Mouse (Mus musculus): ENCODE measurements around the gene Abhd17b.
"Not testable (repeated sequence)": the region's sequence is repeated elsewhere in the genome, so short reads cannot be mapped to it uniquely, and the experiment has no call there.

Gene Abhd17b

GRCm38 (mm10) chr19:21653172-21653981, at the start of gene Abhd17b:
Abhd17b (plus strand) TSS chr19:21653185.
- peak; percentile 61 for DNase-seq

GRCm38 (mm10) chr19:21603836-21604235, 49.1 kb upstream of the Abhd17b start:
- no peak for DNase-seq

DNA sequence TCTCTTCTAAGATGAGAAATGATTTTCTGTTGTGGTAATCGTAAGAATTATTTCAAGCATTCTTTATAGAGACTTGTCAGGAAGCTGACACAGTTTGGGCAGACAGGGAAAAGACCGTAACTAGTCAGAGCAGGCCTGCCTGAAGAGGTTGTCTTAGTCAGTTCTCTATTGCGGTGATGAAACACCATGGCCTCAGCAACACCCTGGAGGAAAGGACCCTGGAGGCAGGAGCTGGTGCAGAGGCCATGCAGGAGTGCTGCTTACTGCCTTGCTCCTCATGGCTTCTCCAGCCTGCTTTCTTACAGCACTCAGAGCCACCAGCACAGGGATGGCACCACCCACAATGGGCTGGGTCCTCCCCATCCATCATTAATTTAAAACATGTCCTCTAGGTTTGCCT, 47.7 kb upstream of the Abhd17b start:
- DNase-seq, result no peak

DNA sequence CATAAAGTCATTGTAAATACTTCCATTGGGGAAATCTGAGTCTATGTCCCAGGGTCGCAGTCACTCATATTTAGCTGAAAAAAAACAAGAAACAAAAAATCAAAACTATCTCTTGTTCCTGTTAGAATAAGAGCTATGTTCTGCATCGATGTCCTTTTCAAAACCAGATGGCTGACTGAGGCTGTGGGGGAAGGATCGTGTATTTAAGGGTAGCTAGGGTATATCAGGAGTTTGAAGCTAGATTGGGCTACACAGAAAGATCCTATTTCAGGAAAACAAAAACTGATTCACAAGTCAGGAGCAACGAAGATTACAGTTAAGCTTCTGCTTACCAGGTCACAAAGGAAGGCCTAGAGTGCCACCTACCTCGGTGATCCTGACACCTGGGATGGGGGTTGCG, 42.7 kb upstream of the Abhd17b start:
- DNase-seq, result no peak

- no peak for DNase-seq
Measured at GRCm38 (mm10) chr19:21611297-21611696, 41.7 kb upstream of the Abhd17b start.

DNA sequence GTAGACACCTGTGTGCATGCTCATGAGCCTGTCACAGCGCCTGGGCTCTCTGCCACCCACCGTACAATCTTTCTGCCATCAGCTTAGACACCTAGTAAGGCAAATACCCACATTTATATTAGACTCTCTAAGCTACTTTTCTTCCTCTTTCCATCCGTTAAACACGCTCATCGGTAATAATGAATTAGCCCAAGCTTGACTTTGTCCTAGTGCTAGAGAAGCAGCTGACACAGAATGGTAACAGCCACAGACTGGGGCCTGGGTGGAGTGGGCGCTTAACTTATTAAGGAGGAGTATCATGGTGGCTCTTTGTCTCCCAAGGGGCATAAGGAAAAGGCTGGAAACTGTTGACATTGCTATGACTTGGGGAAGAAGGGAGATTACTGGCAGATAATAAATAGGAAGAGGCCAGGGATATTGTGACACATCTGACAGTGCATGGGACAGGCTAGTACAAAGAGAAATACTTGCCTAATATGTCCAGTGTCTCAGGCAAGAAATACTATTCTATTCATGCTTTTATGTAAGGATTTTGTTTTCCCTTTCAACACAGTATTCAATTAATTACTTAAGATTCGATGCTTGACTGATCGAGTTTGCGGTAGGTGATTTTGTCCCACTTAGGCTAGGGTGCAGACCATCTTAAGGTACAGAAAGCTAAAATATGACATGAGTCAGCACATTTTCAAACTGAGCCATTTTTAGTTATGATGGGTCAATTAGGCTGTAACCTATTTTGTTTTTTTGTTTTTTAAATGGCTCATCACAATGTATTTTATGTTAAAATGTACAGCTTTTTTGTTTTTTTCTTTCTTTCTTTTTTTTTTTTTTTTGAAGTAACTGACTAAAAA, 41.0 kb upstream of the Abhd17b start:
- DNase-seq, result no peak

DNA sequence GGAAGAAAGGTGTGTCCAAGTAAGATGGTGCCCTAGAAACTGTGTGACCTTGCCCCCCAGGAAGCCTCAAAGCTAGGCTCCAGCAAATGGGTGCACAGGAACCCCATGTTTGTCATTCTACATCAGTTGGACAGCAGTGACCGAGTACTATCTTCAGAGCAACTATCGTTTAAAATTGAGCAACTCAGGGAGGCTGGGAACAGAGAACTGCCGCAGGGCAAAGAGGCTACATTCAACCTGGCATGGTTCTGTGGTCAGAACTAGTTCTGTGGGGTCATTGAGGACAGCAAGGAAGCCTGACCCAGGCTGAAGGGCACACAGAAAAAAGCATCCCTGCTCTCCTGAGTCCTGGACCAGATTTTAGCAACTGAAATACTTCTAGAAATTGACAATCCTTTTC, 37.2 kb upstream of the Abhd17b start:
- no peak for DNase-seq

DNA sequence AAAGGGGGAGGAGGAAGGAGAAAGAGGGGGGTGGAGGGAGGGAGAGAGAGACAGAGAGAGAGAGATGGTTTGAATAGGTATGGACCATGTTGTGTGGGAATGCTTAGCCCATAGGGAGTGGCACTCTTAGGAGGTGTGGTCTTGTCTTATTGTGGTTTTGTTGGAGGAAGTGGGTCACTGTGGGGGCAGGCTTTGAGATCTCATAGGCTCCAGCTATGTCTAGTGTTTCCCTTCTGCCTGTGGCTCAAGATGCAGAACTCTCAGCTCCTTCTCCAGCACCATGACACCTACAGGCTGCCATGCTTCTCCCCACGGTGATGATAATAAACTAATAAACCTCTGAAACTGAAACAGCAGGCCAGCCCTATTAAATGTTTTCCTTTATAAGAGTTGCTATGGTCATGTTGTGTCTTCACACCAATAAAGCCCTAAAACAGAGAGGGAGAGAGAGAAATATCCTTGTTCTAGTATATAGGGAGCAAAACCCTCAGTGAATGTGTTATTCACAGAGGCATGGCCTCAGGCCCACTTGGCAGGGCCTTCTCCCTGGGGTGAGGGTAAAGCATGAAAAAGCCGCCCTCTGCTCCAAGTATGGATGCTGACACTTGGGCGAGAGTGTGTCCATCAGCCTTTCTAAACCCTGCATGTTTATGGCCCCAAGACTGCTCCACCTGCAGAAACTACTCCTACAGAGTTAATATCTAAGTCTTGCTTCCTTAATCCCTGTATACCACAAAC, 29.4 kb upstream of the Abhd17b start:
- no peak for DNase-seq

GRCm38 (mm10) chr19:21624148-21624535, 28.8 kb upstream of the Abhd17b start:
- no peak for DNase-seq

GRCm38 (mm10) chr19:21626271-21626988, 26.6 kb upstream of the Abhd17b start:
- no peak for DNase-seq

- not testable (repeated sequence) for DNase-seq
Measured at GRCm38 (mm10) chr19:21628440-21628839, 24.5 kb upstream of the Abhd17b start.

DNA sequence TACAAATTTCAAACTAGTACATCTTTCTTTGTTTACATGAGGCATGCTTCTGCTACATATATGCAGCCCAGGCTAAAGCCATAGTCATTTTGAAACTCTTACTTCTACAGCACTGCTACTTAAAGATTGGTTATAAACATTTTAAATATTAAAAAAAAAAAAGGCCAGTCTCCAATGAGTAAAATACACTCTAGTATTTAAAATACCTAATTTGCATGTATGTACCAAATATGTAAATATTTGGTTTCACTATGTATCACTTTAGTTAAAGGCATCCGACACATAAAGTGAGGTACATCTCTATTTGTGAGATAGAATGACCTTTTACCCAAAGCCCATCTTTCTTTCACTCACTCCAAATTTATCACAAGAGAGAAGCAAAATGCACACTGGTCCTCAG, 24.0 kb upstream of the Abhd17b start:
- DNase-seq, result no peak

DNA sequence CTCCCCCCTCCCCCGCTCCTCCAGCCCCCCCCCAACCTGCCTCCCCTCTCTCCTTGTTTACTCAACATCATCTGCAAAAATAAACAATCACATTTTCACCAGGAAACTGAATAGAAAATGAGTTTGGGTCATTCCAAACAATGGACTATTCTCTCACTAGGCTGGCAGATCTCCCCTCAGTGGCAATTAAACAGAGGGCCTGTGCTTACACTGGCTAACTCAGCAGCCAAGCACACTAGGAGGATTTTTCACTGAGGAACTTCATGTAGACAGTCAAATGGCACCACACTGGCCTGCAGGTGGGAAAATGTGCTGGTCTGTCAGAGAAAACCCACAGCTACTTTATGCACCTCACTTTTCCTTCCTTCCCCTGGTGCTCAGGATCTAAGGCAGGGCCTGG, 23.5 kb upstream of the Abhd17b start:
- no peak for DNase-seq

DNA sequence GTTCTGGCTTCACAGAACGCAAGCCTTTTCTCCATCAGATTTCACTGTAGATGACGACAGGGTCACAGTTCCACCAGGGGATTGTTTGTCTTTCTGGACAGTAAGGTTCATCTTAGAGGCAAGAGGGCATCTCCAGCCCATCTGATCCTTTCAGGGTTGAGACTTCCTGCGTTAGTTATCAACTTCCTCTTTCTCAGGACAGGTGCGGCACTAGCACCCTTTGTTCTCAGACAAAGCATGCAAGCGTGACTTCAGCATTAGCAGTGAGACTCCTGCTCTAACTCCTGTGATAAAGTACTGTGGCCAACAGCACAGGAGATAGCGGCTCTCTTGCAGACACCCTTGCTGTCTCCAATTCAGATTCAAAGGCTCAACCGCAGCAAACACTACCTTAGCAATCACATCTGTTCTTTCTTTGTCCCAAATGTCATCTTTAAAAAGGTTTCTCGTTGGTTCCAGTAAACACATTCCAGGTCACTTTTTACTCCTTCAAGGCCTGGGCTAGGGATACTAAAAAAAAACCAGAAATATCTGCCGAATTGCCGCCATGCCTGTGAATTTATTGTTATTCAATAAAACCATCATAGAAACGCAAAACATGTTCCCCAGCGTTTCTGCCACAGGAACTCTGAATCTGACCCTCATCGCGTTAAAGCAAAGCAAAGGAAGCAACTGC, 22.2 kb upstream of the Abhd17b start:
- peak; percentile 18 for DNase-seq

GRCm38 (mm10) chr19:21635406-21635805, 17.6 kb upstream of the Abhd17b start:
- DNase-seq, result no peak

GRCm38 (mm10) chr19:21636907-21637306, 16.1 kb upstream of the Abhd17b start:
- DNase-seq, result no peak

GRCm38 (mm10) chr19:21637672-21638071, 15.3 kb upstream of the Abhd17b start:
- no peak for DNase-seq

GRCm38 (mm10) chr19:21643935-21644334, 9.1 kb upstream of the Abhd17b start:
- no peak for DNase-seq

DNA sequence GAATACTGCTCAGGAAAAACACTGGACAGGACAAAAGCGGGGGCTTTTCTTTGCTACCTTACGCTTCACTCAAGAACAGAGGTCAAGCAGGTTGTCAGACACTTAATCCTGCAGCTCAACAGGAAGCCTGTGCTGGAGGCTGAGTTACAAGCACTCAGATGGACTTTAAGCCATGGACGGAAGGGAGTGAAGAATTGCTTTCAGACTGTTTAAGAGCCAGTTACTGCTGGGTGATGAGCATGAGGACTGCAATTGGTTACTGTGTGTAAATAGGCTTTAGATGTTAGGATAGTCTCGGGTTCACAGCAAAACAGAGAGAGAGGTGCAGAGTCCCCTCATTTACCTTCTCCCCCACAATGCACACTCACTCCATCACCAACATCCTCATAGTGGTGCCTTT, 7.7 kb upstream of the Abhd17b start:
- peak; percentile 30 for DNase-seq

- DNase-seq, result no peak
Measured at GRCm38 (mm10) chr19:21646142-21646541, 6.8 kb upstream of the Abhd17b start.

DNA sequence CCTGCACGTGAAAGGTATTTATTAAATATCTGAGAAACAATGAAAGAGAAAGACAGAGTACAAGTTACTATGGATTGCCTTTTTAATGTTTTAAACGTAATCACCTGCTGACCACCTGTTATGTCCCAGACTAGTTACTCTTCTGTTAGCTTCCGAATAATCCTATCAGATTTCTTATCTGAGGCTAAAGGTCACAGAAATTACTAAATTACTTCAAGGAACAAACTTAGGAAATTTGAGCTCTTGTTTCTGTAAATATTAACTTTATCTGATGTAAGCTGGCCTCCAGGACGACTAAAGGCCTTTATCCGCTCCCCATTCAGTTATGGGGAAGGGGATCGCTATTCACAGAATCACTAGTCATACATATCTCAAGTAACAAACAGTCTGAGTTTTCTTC, 1.3 kb upstream of the Abhd17b start:
- DNase-seq, result no peak

All from kidney, postnatal 14 days (tissue).